Mouse (Mus musculus) left cerebral cortex, adult 9 months (tissue): ENCODE measurements around the gene Aurkaip1.

Experiments
- DNase-seq, 2 experiments: peaks; one replicate each; pipeline ENCODE4 v3.0.0; 2022; ENCODE audit warnings: low spot score in 2 of 2

Gene Aurkaip1

GRCm38 (mm10) chr4:155851951-155852411 lies 20.9 kb downstream of the Aurkaip1 start:
- no peak for DNase-seq

- DNase-seq = no peak
Observed at GRCm38 (mm10) chr4:155853421-155853820, 22.3 kb downstream of the Aurkaip1 start.

- no peak for DNase-seq
Observed at GRCm38 (mm10) chr4:155854991-155855390, 23.9 kb downstream of the Aurkaip1 start.

GRCm38 (mm10) chr4:155856071-155856470 lies 25.0 kb downstream of the Aurkaip1 start:
- no peak for DNase-seq

GRCm38 (mm10) chr4:155856881-155857280 lies 25.8 kb downstream of the Aurkaip1 start:
- no peak for DNase-seq

GRCm38 (mm10) chr4:155859318-155859717 lies 28.2 kb downstream of the Aurkaip1 start:
- no peak for DNase-seq

- DNase-seq = no peak
Observed at GRCm38 (mm10) chr4:155861787-155862186, 30.7 kb downstream of the Aurkaip1 start.

GRCm38 (mm10) chr4:155863001-155863400 lies 31.9 kb downstream of the Aurkaip1 start, which contains the start of gene Tas1r3:
Tas1r3 (minus strand) TSS chr4:155863362.
- no peak for DNase-seq

- no peak for DNase-seq
Observed at GRCm38 (mm10) chr4:155868614-155869298, 37.7 kb downstream of the Aurkaip1 start.

- DNase-seq = peak; percentile 88 to 95
Observed at GRCm38 (mm10) chr4:155869317-155870033, 38.4 kb downstream of the Aurkaip1 start, which contains the start of the genes Cptp and Ints11. Cptp (minus strand) TSS chr4:155869440. Ints11 (plus strand) TSS chr4:155869546.

- no peak for DNase-seq
Observed at GRCm38 (mm10) chr4:155871404-155871803, 40.3 kb downstream of the Aurkaip1 start.
